Mouse (Mus musculus): ENCODE data around the gene Arl4c.

GRCm38 (mm10) chr1:88750126-88750525 lies 48.1 kb upstream of the Arl4c start:
- TF ChIP-seq GATA1 (IDR thresholded peaks at IDR 0.05; ENCODE audit: low read length): no peak
- no peak for TF ChIP-seq TAL1 (IDR thresholded peaks at IDR 0.05; ENCODE audit: low read length)
